Mouse (Mus musculus): ENCODE measurements around the gene Sclt1.

- peak; percentile 62; the same call in 1 of the 2 replicates for TF ChIP-seq CTCF (IDR thresholded peaks at IDR 0.05; ENCODE audit: borderline replicate concordance, control insufficient read depth, extremely low read depth, insufficient read depth, low read length, poor library complexity)
- peak; percentile 72; the same call in 1 of the 2 replicates for TF ChIP-seq POLR2A (IDR thresholded peaks at IDR 0.05; ENCODE audit: control insufficient read depth, extremely low read depth, insufficient read depth, low read length, poor library complexity)
These were observed at the start of gene Sclt1, which contains the start of gene D3Ertd751e for GRCm38 (mm10) chr3:41742278-41742934.
